Mouse (Mus musculus) CD4-positive, CD25-positive, alpha-beta regulatory T cell, adult 9 weeks (primary cell): Measurements from ENCODE around the gene Asb6. TPM values are rescaled to one million over a fixed set of nuclear protein-coding genes. Genes with fewer than 3 reads are reported as not detected.

Source experiments
- polyA plus RNA-seq: library from polyadenylated mRNA; unstranded; fragments of 100-300 nt; shearing (Covaris generic); gene quantifications from one replicate; pipeline ENCODE4 v1.2.1, GENCODE M21; 2017

Gene Asb6
- polyA plus RNA-seq, result 69.6 TPM

DNA sequence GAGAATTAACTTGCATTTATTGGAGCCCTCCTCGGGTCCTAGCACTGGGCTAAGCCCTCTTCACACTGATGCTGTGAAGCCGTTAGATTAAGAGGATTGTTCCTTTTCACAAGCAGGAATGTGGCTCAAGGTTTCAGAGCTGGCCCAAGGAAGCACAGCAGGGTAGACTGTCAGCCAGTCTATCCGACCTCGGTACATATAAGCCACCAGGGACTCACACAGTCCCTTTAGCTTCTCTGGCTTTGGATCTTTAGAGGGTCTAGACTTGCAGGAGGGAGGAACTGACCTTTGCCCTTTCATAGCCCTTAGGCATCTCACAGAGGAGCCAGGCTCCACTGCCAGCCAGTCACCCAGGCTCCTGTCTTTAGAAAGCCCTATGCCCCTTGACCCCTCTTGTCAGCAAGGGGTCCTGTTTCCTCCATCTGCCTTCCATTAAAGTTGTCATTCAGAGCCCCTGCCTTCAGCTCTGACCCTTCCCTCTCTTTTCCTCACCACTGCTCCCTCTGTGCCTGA is at the start of gene Asb6:
Gene Asb6, minus strand, starts transcription at position 51 of the 513 bp plus-strand sequence.

DNA sequence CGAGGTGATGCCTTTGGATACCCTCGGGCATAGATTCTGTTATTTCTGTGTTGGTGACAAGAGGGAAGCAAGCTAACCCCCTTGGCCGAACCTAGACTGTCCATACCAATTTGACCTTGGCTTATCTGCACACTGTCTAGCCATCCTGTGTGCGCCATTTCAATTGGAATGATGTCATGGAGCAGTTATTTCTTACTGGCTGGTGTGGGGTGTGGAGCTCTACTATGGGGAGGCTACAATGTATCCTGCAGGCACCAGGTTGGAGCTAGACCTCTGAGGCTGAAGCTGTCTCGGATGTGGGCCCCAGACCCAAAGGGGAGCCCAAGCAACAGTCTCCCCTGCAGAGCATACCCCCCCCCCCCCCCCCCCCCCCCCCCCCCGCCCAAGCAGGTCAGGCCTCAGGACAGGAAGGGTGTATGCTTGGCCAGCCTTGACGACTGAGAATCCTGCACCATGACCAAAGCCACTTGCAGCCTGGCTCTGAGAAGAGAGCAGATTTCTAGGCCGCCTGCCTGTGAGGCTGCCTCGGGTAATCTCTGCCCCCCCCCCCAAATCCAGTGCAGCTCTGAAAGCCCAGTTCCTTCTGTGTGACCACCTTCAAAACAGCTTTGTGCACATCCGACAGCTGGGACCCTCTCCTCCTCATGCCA is 4.4 kb upstream of the Asb6 start, which contains the start of gene Prrx2:
Gene Prrx2, plus strand, starts transcription at position 600 of the 650 bp plus-strand sequence.

DNA sequence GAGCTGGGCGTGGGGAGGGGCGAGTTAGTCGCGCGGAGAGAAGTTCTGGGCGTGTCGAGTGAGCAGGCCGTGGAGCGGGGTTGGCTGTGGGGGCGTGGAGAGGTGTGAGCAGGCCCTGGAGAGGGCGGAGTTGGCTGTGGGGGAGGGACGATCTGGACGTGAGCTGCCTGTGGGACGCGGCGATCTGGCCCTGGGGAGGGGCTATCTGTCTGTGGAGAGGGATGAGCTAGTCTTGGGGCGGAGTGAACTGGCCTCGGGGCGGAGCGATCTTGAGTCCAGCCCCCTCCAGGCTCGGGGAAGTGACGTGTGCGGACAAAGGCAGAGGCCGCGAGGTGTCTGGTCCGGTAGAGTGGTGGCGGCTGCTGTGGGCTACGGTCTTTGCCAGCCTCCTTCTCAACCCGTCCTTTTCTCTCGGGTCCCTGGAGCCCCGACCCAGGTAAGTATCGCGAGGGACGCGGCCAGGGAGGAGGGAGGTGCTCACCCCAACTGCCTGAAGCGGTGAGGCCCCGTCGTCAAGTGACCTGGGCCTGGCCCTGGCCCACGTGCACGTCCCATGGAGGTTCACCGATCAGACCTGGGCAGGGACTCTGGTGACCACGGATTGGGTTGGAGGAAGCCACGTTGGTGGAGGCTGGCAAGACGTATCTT is 22.4 kb downstream of the Asb6 start, which contains the start of gene Ntmt1:
Gene Ntmt1, plus strand, starts transcription at position 179 of the 648 bp plus-strand sequence.

DNA sequence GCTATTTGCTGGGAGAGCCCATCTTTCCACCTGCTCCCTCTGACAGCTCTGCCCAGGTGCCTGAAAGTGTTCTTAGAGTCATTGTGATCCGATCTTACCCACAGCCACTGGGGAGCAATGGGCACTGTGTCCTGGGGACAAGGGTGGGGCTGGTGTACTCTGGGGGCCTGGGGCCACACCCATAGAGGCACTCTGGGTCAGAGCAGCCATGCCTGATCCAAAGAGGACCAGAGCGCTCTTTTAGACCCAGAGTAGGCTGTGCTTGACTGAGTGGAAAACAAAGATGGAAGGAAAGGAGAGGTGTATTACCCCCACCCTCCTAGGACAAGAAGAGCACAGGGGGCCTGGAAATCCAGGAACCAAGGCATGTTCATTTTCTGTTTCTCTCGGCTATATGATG is 26.5 kb downstream of the Asb6 start, which contains the start of gene 1700001O22Rik:
Gene 1700001O22Rik, minus strand, starts transcription at position 58 of the 400 bp plus-strand sequence.

Other genes with a start within 250 kb of the Asb6 start
- gene Cstad, start 235.3 kb downstream of the Asb6 start, polyA plus RNA-seq, result 3.1 TPM
- not detected for gene 1700001O22Rik, start 26.7 kb downstream of the Asb6 start, polyA plus RNA-seq
- 47.4 TPM for gene Ntmt1, start 22.5 kb downstream of the Asb6 start, polyA plus RNA-seq
- not detected for gene Prrx2, start 4.6 kb upstream of the Asb6 start, polyA plus RNA-seq
- not detected for gene Ptges, start 99.5 kb upstream of the Asb6 start, polyA plus RNA-seq
- gene Tor1b, start 122.6 kb upstream of the Asb6 start, polyA plus RNA-seq, result 24.8 TPM
- 57.2 TPM for gene Tor1a, start 137.6 kb upstream of the Asb6 start, polyA plus RNA-seq
- 89.9 TPM for gene BC005624, start 151.9 kb upstream of the Asb6 start, polyA plus RNA-seq
- 34.7 TPM for gene Usp20, start 151.9 kb upstream of the Asb6 start, polyA plus RNA-seq